Mouse (Mus musculus) kidney, postnatal 0 days (tissue): ENCODE results near the gene Ifitm2. TPM values are rescaled to one million over a fixed set of nuclear protein-coding genes. Genes with fewer than 3 reads are reported as not detected.
"Not testable (repeated sequence)": the region's sequence is repeated elsewhere in the genome, so short reads cannot be mapped to it uniquely, and the experiment has no call there.

ENCODE experiments used
- ATAC-seq: fragments of 200-750 bp; cut with Nextera tagmentation; replicated peaks from 2 replicates; pipeline ENCODE4 v1.8.0; 2017; ENCODE audit warnings: low read depth, moderate number of reproducible peaks, moderate TSS enrichment, moderate library complexity; ENCODE audit not compliant: low FRiP score
- DNase-seq: peaks from one replicate; pipeline ENCODE4 v3.0.0-alpha.2; 2016; ENCODE audit warnings: low spot score
- H3K27ac ChIP-seq: fragments of 300-500 bp; sonication (generic); 2 replicates; pipeline ENCODE4 v1.5.1; 2014; ENCODE audit warnings: mild to moderate bottlenecking
- H3K27me3 ChIP-seq: fragments of 300-500 bp; sonication (generic); 2 replicates; pipeline ENCODE4 v1.6.1; 2014; ENCODE audit warnings: low read length, mixed read lengths; ENCODE audit not compliant: insufficient read depth
- H3K36me3 ChIP-seq: fragments of 300-500 bp; sonication (generic); 2 replicates; pipeline ENCODE4 v1.6.1; 2014; ENCODE audit warnings: low read length, mixed read lengths; ENCODE audit not compliant: insufficient read depth
- H3K4me1 ChIP-seq: fragments of 300-500 bp; sonication (generic); replicated peaks from 2 replicates; pipeline ENCODE4 v1.6.1; 2014; ENCODE audit warnings: antibody characterized with exemption, low read length, mixed read lengths; ENCODE audit not compliant: insufficient read depth
- H3K4me2 ChIP-seq: fragments of 300-500 bp; sonication (generic); 2 replicates; pipeline ENCODE4 v1.6.1; 2014; ENCODE audit warnings: mild to moderate bottlenecking, low read length, moderate library complexity, mixed read lengths
- H3K4me3 ChIP-seq: fragments of 300-500 bp; sonication (generic); replicated peaks from 2 replicates; pipeline ENCODE4 v1.5.1; 2014; ENCODE audit warnings: low read depth, low read length
- H3K9ac ChIP-seq: fragments of 300-500 bp; sonication (generic); 2 replicates; pipeline ENCODE4 v1.6.1; 2014; ENCODE audit warnings: low read depth, low read length
- H3K9me3 ChIP-seq: fragments of 300-500 bp; sonication (generic); replicated peaks from 2 replicates; pipeline ENCODE4 v1.6.1; 2016; ENCODE audit warnings: low read length, inconsistent platforms, mixed read lengths
- CTCF ChIP-seq: IDR thresholded peaks from 2 replicates; pipeline ENCODE4 v1.5.1; 2016; ENCODE audit warnings: antibody characterized with exemption, low read depth, mild to moderate bottlenecking, moderate library complexity
- WGBS: fragments of 180-500 bp; shearing (Covaris S2); extraction: QIAGEN DNeasy Blood & Tissue Kit; methylation state at CpG from one replicate; pipeline ENCODE4 v1.1.7; 2014; 5-methylcytosine and 5-hydroxymethylcytosine counted together
- polyA plus RNA-seq: library from polyadenylated mRNA; unstranded; fragments of >200 nt; fragmentation: Nextera tagmentation; extraction: Ambion mirVana; gene quantifications from 2 replicates; pipeline ENCODE4 v1.2.1, GENCODE M21; 2015

Ifitm2 gene
- polyA plus RNA-seq, 1 experiment from 2014 or later, result 1,251 TPM

DNA sequence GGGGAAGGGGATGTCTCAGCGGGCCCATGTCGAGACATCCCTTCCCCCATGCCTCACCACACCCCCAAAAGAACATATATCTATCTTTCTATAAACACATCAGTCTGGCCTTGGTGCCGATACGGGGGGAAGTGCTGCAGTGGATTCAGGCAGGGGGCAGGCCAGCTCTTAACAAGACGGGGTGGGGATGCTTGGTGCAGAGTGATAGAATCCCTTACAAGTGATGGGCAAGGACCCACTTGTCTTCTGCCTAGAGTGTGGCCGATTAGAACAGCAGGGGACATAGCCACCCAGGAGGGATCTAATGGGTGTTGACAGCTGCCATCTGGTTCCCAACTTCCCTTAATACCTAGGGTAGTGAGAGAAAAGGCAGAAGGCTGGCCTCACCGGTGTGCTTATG is 15.1 kb upstream of the Ifitm2 start:
- Histone ChIP-seq H3K9ac (no peak overlapping the region), H3K27me3 (no peaks in the 10 kb centered on the region), H3K4me1 (peaks cover 14% of the 10 kb centered on the region), H3K9me3 (no peaks in the 10 kb centered on the region), H3K4me3 (no peak overlapping the region), H3K27ac (peak overlapping the region; percentile 78; the same call in 1 of the 2 replicates), H3K36me3 (no peaks in the 10 kb centered on the region), H3K4me2 (no peak overlapping the region)
- WGBS, result 52% methylated on average over 7 of the region's 7 CpGs
- no peak for TF ChIP-seq CTCF
- no peak for ATAC-seq
- DNase-seq, result no peak

DNA sequence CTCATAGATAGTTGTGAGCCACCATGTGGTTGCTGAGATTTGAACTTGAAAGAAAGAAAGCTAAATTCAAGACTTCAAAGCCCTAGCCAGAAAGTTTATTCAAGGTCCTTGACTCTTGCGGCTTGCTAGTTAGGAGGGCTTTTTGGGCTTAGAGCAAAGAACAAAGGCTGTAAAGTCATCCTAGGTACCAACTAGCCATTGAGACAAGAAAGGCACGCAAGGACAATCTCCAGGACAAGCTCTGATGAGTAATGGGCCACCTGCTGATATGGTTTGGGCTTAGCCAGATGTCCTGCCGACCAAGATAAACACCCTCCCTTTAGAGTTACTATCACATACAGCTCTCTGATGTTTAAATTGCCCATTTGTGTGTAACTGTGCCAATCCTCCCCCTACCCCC is 12.9 kb upstream of the Ifitm2 start:
- not testable (repeated sequence) for H3K27me3 ChIP-seq, ATAC-seq, H3K9ac ChIP-seq, DNase-seq, H3K4me3 ChIP-seq, H3K9me3 ChIP-seq, H3K36me3 ChIP-seq
- Histone ChIP-seq H3K4me2 (peak overlapping the region; percentile 42), H3K4me1 (peaks cover 14% of the 10 kb centered on the region), H3K27ac (peak overlapping the region; percentile 50; the same call in 1 of the 2 replicates)
- 27% methylated on average over 3 of the region's 3 CpGs for WGBS

DNA sequence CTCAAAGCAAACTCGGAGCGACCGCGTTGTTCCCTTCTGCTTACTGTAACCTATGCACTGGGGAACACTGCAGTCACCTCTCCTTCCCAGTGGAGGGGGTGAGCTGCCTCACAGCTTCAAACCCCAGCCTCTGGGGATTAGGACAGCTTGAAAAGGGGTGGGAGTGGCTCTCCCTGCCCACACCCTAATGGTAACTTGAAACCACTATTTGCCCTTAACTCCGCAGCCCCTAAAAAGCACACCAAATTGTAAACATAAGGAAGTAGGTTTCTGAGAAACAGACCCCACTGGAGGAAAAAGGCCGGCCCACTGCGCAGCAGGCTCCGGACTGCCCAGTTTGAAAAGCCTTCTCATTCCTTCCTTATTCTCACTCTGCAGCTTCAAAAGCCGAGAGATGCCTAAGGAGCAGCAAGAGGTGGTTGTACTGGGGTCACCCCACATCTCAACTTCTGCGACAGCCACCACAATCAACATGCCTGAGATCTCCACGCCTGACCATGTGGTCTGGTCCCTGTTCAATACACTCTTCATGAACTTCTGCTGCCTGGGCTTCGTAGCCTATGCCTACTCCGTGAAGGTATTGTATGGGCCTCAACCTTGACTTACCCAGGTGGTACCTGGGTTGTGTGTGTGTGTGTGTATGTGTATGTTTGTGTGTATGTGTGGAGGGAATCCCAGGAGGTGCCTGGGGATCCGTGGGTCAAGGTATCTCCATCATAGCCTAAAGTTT is 12.2 kb upstream of the Ifitm2 start:
- Histone ChIP-seq H3K4me3 (no peak overlapping the region), H3K9me3 (no peaks in the 10 kb centered on the region), H3K4me2 (peak overlapping the region; percentile 42), H3K9ac (0 out of 2 replicates have a peak overlapping the region, but pooled peaks have one; percentile 42), H3K27ac (peak overlapping the region; percentile 50), H3K4me1 (peaks cover 10% of the 10 kb centered on the region; the same call in 1 of the 2 replicates), H3K27me3 (no peaks in the 10 kb centered on the region), H3K36me3 (no peaks in the 10 kb centered on the region)
- WGBS, result 13% methylated on average over 14 of the region's 14 CpGs
- no peak; the same call in 1 of the 2 replicates for TF ChIP-seq CTCF
- DNase-seq (peak; percentile 88), ATAC-seq (peak; percentile 57; the same call in 1 of the 2 replicates)

DNA sequence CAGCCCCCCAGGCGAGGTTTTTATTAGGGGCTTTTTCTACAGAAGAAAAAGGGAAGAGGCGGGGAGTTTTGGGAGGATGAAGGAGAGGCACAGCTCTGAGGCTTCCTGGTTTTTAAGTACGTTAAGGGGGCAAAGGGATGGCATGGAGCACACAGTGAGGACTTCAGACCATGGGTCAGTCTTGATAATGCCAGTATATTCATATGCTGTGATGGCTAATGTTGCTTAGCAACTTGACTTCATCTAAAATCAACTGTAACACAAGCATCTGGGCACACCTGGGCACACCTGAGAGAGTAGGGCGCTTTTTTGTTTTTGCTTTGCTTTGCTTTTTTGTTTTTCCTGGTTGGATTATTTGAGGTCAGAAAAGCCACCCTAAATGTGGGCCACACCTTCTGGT is 11.1 kb upstream of the Ifitm2 start, which contains the start of gene Ifitm1:
Ifitm1 (plus strand) TSS at position 301 of the 400 bp plus-strand sequence.
- ATAC-seq, result no peak
- Histone ChIP-seq H3K4me3 (no peak within 1 kb of the TSS), H3K27ac (peak within 1 kb of the TSS; percentile 50), H3K4me1 (peaks cover 10% of the 10 kb centered on the region; the same call in 1 of the 2 replicates), H3K9ac (no peak within 1 kb of the TSS), H3K4me2 (peak within 1 kb of the TSS; percentile 42), H3K27me3 (no peaks in the 10 kb centered on the region), H3K36me3 (no peaks in the 10 kb centered on the region), H3K9me3 (no peaks in the 10 kb centered on the region)
- DNase-seq, result no peak
- TF ChIP-seq CTCF, result no peak
- WGBS, result 91% methylated on average over 4 of the region's 4 CpGs

DNA sequence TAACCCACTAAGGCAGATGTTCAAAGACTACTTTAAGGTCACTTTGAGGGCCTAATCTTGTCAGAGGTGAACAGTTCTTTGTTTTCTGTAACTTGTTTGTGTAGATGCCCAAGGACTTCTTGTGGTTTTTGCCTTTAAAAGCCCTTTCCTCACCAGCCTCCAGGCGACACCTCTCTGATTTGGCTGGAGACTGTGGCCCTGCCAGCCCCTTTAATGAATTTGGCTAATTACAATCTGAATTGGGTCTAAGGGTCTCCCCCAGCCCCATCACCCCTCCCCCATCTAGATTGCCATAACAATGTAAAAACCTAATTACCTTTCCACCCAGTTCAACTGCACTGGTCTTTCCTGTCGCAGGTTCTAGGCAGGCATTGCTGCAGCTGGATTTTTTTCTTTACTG is 6.9 kb upstream of the Ifitm2 start:
- Histone ChIP-seq H3K4me3 (no peak overlapping the region), H3K4me2 (no peak overlapping the region), H3K36me3 (no peaks in the 10 kb centered on the region), H3K27me3 (no peaks in the 10 kb centered on the region), H3K9me3 (no peaks in the 10 kb centered on the region), H3K27ac (no peak overlapping the region), H3K4me1 (0 out of 2 replicates have a peak, but pooled peaks cover under 1% of the 10 kb centered on the region), H3K9ac (no peak overlapping the region)
- ATAC-seq (no peak), DNase-seq (no peak)
- WGBS, result 73% methylated on average over 2 of the region's 2 CpGs
- no peak for TF ChIP-seq CTCF

DNA sequence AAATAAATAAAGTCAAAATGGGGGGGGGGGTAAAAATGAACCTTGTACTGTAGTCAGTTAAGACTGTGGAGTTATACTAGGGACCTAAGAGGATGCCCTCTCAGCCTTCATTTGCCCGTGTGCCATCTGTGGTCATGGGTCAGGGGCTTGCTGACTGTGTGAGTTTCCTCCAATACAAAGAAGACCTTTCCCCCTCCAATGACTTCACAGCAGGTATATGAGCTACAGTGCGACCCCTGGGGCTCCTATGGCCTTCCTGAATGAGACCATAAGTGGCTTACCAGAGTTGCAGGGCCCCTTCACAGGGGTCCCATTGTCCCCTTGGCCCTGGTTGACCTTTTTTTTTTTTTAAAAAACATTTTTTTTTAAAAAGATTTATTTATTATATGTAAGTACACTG is 5.6 kb upstream of the Ifitm2 start:
- H3K4me1 ChIP-seq, result 0 out of 2 replicates have a peak, but pooled peaks cover 3% of the 10 kb centered on the region
- no peak for ATAC-seq
- no peak overlapping the region for H3K27ac ChIP-seq
- no peak for DNase-seq
- no peak overlapping the region for H3K4me2 ChIP-seq
- no peaks in the 10 kb centered on the region for H3K27me3 ChIP-seq
- 83% methylated on average over 2 of the region's 2 CpGs for WGBS
- no peak for TF ChIP-seq CTCF
- no peak overlapping the region for H3K9ac ChIP-seq
- no peaks in the 10 kb centered on the region for H3K9me3 ChIP-seq
- no peaks in the 10 kb centered on the region for H3K36me3 ChIP-seq
- no peak overlapping the region for H3K4me3 ChIP-seq
